Mouse (Mus musculus) brain, embryonic 14.5 days (tissue): ENCODE results near the gene Syne1. TPM values are rescaled to one million over a fixed set of nuclear protein-coding genes. Genes with fewer than 3 reads are reported as not detected.

Experiments
- DNase-seq: peaks from one replicate; pipeline ENCODE4 v3.0.0-alpha.2; 2011; ENCODE audit warnings: low read depth
- CTCF ChIP-seq: fragments of 200-500 bp; IDR thresholded peaks from 2 replicates; pipeline ENCODE4 v1.5.1; 2012; ENCODE audit warnings: inconsistent platforms, mild to moderate bottlenecking, moderate library complexity, borderline replicate concordance; ENCODE audit not compliant: insufficient read depth, insufficient read length; ENCODE audit errors: extremely low read depth
- POLR2A ChIP-seq: fragments of 200-500 bp; IDR thresholded peaks from 2 replicates; pipeline ENCODE4 v1.6.1; 2012; ENCODE audit warnings: mild to moderate bottlenecking, inconsistent platforms, borderline replicate concordance; ENCODE audit not compliant: poor library complexity, insufficient read depth, insufficient read length, severe bottlenecking; ENCODE audit errors: extremely low read depth
- polyA plus RNA-seq: library from polyadenylated mRNA; depleted of rRNA; stranded (reverse); fragments of >200 nt; gene quantifications from 2 replicates; pipeline ENCODE4 v1.2.3, GENCODE M21; 2012

Syne1 gene
- polyA plus RNA-seq, 1 experiment: 20.4 TPM

- TF ChIP-seq POLR2A (no peak), CTCF (no peak)
- DNase-seq: no peak
These were observed 37.1 kb downstream of the Syne1 start for GRCm38 (mm10) chr10:5514134-5514533.

GRCm38 (mm10) chr10:5512285-5512684 lies 39.0 kb downstream of the Syne1 start:
- no peak for DNase-seq
- TF ChIP-seq CTCF: no peak
- no peak for TF ChIP-seq POLR2A

GRCm38 (mm10) chr10:5511403-5511802 lies 39.9 kb downstream of the Syne1 start:
- TF ChIP-seq POLR2A (no peak), CTCF (no peak)

DNA sequence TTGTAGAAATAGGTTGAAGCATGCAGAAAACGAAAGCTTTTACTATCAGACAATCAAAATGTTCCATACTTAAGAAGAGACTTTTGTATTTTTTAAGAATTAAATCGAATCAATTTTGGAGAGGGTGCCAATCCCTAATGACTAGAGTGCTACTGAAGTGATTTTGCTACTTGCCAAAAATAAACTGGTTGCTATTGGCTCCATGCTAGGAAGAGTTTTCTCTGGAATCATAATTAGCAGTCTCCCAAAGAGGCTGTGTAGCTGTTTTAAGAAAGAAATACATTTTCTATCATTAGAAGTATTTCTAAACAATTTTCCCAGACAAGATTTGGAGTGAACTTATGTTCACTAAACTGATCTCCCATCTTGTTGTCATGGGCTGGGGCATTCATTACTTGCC lies 43.8 kb downstream of the Syne1 start:
- DNase-seq: peak; percentile 13
- TF ChIP-seq CTCF: no peak
- no peak for TF ChIP-seq POLR2A

More at GRCm38 (mm10) chr10:5511403-5511802, 39.9 kb downstream of the Syne1 start:
- no peak for DNase-seq

GRCm38 (mm10) chr10:5504761-5505160 lies 46.5 kb downstream of the Syne1 start:
- DNase-seq: no peak
- no peak for TF ChIP-seq CTCF
- no peak for TF ChIP-seq POLR2A

GRCm38 (mm10) chr10:5503909-5504308 lies 47.4 kb downstream of the Syne1 start:
- no peak for DNase-seq
- TF ChIP-seq CTCF (no peak), POLR2A (no peak)

- peak; percentile 47 for DNase-seq
These were observed 51.5 kb downstream of the Syne1 start for GRCm38 (mm10) chr10:5499684-5500369.

DNA sequence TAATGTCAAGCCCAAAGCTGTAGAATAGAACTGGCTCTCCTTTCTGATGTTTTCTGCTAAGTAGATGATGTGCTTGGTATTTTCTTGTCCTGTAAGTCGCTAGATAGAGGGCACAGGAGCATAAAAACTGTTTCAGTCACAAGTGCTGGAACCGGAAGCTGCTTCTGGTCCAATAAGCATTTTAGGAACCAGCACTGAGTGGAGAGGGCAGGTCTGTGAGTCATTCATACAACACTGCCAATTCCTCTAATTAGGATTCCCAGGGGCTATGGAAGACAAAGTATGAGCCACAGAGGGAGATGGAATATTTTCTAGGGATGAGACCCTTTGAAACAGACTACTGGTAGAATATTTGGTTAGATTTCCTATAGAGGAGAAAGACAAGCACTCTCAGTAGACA lies 53.4 kb downstream of the Syne1 start:
- DNase-seq: no peak
- TF ChIP-seq CTCF (no peak), POLR2A (no peak)

- no peak for DNase-seq
- TF ChIP-seq POLR2A: no peak
- TF ChIP-seq CTCF: no peak
These were observed 60.2 kb downstream of the Syne1 start for GRCm38 (mm10) chr10:5491050-5491449.

DNA sequence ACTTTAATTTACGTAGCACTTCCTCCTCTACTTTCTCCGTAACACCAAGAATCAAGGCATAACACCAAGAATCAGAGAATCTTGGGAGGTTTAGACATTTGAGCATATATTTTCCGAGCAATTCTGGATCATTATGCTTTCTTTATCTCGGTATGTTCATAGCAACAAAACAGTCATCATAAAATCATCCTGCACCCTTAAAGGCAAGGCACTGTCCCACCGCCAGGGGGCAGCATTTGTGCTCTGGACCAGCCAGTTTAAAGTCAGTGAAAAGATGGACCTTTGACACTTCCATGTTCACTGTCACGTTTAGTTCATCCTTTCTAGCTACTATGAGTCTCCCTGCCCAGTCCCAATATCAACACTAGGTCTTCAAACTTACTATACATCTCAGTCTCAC lies 61.3 kb downstream of the Syne1 start:
- DNase-seq: no peak
- peak; percentile 52; the same call in 1 of the 2 replicates for TF ChIP-seq CTCF
- no peak for TF ChIP-seq POLR2A

DNA sequence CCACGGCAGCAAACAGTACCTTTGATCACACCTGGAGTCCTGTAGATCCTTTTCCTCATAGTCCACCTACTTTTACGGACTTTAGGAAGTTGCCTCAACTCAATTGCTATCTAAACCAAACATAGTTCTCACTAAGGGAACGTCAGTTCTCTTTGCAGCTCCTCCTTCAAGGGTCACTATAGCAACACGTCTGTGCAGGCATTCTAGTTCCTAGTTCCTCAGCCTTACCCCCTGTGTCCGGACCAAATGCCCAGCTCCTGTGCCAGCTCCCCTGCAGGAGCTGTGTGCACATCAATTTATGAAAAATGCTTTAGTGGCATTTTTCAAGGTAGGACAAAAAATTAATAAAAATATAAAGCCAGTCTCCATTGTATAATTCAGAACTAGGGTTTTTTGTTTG lies 63.2 kb downstream of the Syne1 start:
- DNase-seq: peak; percentile 8
- TF ChIP-seq CTCF (no peak), POLR2A (no peak)
